Mouse (Mus musculus): Measurements from ENCODE around the gene Akap6. TPM values are rescaled to one million over a fixed set of nuclear protein-coding genes. Genes with fewer than 3 reads are reported as not detected.

Akap6 gene
- total and polyA plus RNA-seq, 3 experiments: not detected

- Histone ChIP-seq H3K36me3 (ENCODE audit: control insufficient read depth in 1 of 2, insufficient read depth in 2 of 2, low read length in 2 of 2) (no peaks in the 10 kb centered on the region), H3K79me2 (ENCODE audit: control insufficient read depth, insufficient read depth, low read length, poor library complexity) (no peaks in the 10 kb centered on the region), H3K27ac (ENCODE audit: control insufficient read depth, low read depth, low read length) (no peak overlapping the region), H3K9me3 (replicated peaks; ENCODE audit: insufficient read depth, low read length) (no peaks in the 10 kb centered on the region), H3K9ac (ENCODE audit: control insufficient read depth, low read depth, low read length, poor library complexity, severe bottlenecking) (no peak overlapping the region), H3K27me3 (ENCODE audit: control insufficient read depth in 1 of 2, insufficient read depth in 2 of 2, low read length in 2 of 2) (no peaks in the 10 kb centered on the region), H3K4me3 (ENCODE audit: control insufficient read depth in 1 of 2, insufficient read depth in 1 of 2, low read depth in 2 of 2, low read length in 2 of 2) (no peak overlapping the region), H3K4me1 (ENCODE audit: control insufficient read depth in 1 of 2, insufficient read depth in 2 of 2, low read length in 2 of 2) (no peaks in the 10 kb centered on the region)
- TF ChIP-seq TBP (IDR thresholded peaks at IDR 0.05; ENCODE audit: low read depth, low read length): no peak
- TF ChIP-seq MYC (IDR thresholded peaks at IDR 0.05; ENCODE audit: low read depth, low read length): no peak
- TF ChIP-seq BHLHE40 (IDR thresholded peaks at IDR 0.05; ENCODE audit: borderline replicate concordance, low read depth, low read length): no peak
- no peak for TF ChIP-seq HCFC1 (IDR thresholded peaks at IDR 0.05; ENCODE audit: low read depth, low read length)
- no peak for TF ChIP-seq USF2 (IDR thresholded peaks at IDR 0.05; ENCODE audit: borderline replicate concordance in 1 of 2, insufficient read depth in 1 of 2, low read depth in 1 of 2, low read length in 2 of 2)
- no peak for TF ChIP-seq SMC3 (IDR thresholded peaks at IDR 0.05; ENCODE audit: low read depth, low read length)
- TF ChIP-seq MYB (IDR thresholded peaks at IDR 0.05; ENCODE audit: low read depth, low read length): no peak
- TF ChIP-seq POLR2A (IDR thresholded peaks at IDR 0.05; ENCODE audit: control insufficient read depth in 1 of 2, insufficient read depth in 1 of 2, low read depth in 1 of 2, low read length in 2 of 2, poor library complexity in 1 of 2): no peak
- no peak for TF ChIP-seq CTCF (IDR thresholded peaks at IDR 0.05 in 2 of 3, conservative IDR thresholded peaks at IDR 0.05 in 1 of 3; ENCODE audit: control insufficient read depth in 1 of 3, insufficient read depth in 1 of 3, low read depth in 2 of 3, low read length in 3 of 3, poor library complexity in 1 of 3, severe bottlenecking in 1 of 3)
- TF ChIP-seq ZKSCAN1 (IDR thresholded peaks at IDR 0.05; ENCODE audit: low read depth, low read length): no peak
- TF ChIP-seq MXI1 (IDR thresholded peaks at IDR 0.05; ENCODE audit: low read depth, low read length): no peak
- no peak for TF ChIP-seq EP300 (IDR thresholded peaks at IDR 0.05; ENCODE audit: low read depth in 1 of 2, low read length in 2 of 2)
- TF ChIP-seq ELF1 (IDR thresholded peaks at IDR 0.05; ENCODE audit: low read depth, low read length): no peak
- TF ChIP-seq MAFK (IDR thresholded peaks at IDR 0.05; ENCODE audit: borderline replicate concordance, low read depth, low read length): no peak
- no peak for TF ChIP-seq MAX (IDR thresholded peaks at IDR 0.05; ENCODE audit: low read length)
- TF ChIP-seq SIN3A (IDR thresholded peaks at IDR 0.05; ENCODE audit: low read length): no peak
- no peak for DNase-seq (ENCODE audit: low read depth, low spot score)
Observed at GRCm38 (mm10) chr12:53144122-53144695, 445.0 kb downstream of the Akap6 start.

DNA sequence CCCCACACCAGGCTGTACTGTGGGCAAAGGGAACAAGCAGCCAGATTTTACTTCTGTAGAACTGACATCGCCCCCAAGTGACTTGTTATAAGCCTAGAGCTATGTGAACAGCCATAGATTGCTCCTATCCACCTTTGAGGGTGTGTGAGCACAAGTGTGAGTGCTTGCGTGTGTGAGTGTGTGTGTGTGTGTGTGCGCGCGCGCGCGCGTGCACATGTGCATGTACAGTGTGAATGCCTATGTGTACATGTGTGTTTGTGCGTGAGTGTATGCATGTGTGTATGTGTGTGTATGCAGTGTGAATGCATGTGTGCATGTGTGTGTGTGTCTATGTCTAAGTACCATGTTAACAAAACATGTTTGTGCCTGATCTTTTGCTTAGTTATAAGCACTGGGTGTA, 445.6 kb downstream of the Akap6 start:
- Histone ChIP-seq H3K36me3 (ENCODE audit: control insufficient read depth in 1 of 2, insufficient read depth in 2 of 2, low read length in 2 of 2) (no peaks in the 10 kb centered on the region), H3K9ac (ENCODE audit: control insufficient read depth, low read depth, low read length, poor library complexity, severe bottlenecking) (no peak overlapping the region), H3K4me1 (ENCODE audit: control insufficient read depth in 1 of 2, insufficient read depth in 2 of 2, low read length in 2 of 2) (no peaks in the 10 kb centered on the region), H3K9me3 (replicated peaks; ENCODE audit: insufficient read depth, low read length) (no peaks in the 10 kb centered on the region), H3K79me2 (ENCODE audit: control insufficient read depth, insufficient read depth, low read length, poor library complexity) (no peaks in the 10 kb centered on the region), H3K27ac (ENCODE audit: control insufficient read depth, low read depth, low read length) (no peak overlapping the region), H3K27me3 (ENCODE audit: control insufficient read depth in 1 of 2, insufficient read depth in 2 of 2, low read length in 2 of 2) (no peaks in the 10 kb centered on the region), H3K4me3 (ENCODE audit: control insufficient read depth in 1 of 2, insufficient read depth in 1 of 2, low read depth in 2 of 2, low read length in 2 of 2) (no peak overlapping the region)
- TF ChIP-seq MAX (IDR thresholded peaks at IDR 0.05; ENCODE audit: low read length) (no peak), TAL1 (IDR thresholded peaks at IDR 0.05; ENCODE audit: low read length) (no peak), USF2 (IDR thresholded peaks at IDR 0.05; ENCODE audit: borderline replicate concordance in 1 of 2, insufficient read depth in 1 of 2, low read depth in 1 of 2, low read length in 2 of 2) (no peak), CTCF (IDR thresholded peaks at IDR 0.05 in 2 of 3, conservative IDR thresholded peaks at IDR 0.05 in 1 of 3; ENCODE audit: control insufficient read depth in 1 of 3, insufficient read depth in 1 of 3, low read depth in 2 of 3, low read length in 3 of 3, poor library complexity in 1 of 3, severe bottlenecking in 1 of 3) (no peak), KAT2A (conservative IDR thresholded peaks at IDR 0.05; ENCODE audit: low read depth, low read length) (no peak), RCOR1 (IDR thresholded peaks at IDR 0.05; ENCODE audit: low read depth, low read length) (no peak), NRF1 (IDR thresholded peaks at IDR 0.05; ENCODE audit: insufficient read depth, low read depth, low read length, poor library complexity, severe bottlenecking) (no peak), ETS1 (IDR thresholded peaks at IDR 0.05; ENCODE audit: low read depth, low read length) (no peak), HCFC1 (IDR thresholded peaks at IDR 0.05; ENCODE audit: low read depth, low read length) (no peak), USF1 (IDR thresholded peaks at IDR 0.05; ENCODE audit: low read depth, low read length) (no peak), BHLHE40 (IDR thresholded peaks at IDR 0.05; ENCODE audit: borderline replicate concordance, low read depth, low read length) (no peak), MYB (IDR thresholded peaks at IDR 0.05; ENCODE audit: low read depth, low read length) (no peak), TCF12 (IDR thresholded peaks at IDR 0.05; ENCODE audit: low read depth, low read length) (no peak), MYC (IDR thresholded peaks at IDR 0.05; ENCODE audit: low read depth, low read length) (no peak), E2F4 (IDR thresholded peaks at IDR 0.05; ENCODE audit: borderline replicate concordance, low read depth, low read length) (no peak), ZNF384 (IDR thresholded peaks at IDR 0.05; ENCODE audit: low read depth, low read length) (no peak)
- DNase-seq (ENCODE audit: low read depth, low spot score): no peak
